Mouse (Mus musculus) bone marrow, adult 2 months (tissue): ENCODE data around the gene Ptpn13. TPM values are rescaled to one million over a fixed set of nuclear protein-coding genes. Genes with fewer than 3 reads are reported as not detected.

Experiments
- H3K27ac ChIP-seq: fragments of 200-500 bp; 2 replicates; pipeline ENCODE4 v1.5.1; 2012; ENCODE audit warnings: low read depth, mild to moderate bottlenecking, control low read depth, inconsistent platforms, low read length; ENCODE audit not compliant: control insufficient read depth, poor library complexity, insufficient read depth
- H3K4me1 ChIP-seq: fragments of 200-500 bp; 2 replicates; pipeline ENCODE4 v1.6.1; 2011; ENCODE audit warnings: low read length; ENCODE audit not compliant: control insufficient read depth, insufficient read depth
- H3K4me3 ChIP-seq: fragments of 200-500 bp; replicated peaks from 2 replicates; pipeline ENCODE3; 2011; ENCODE audit warnings: mild to moderate bottlenecking, low read depth, low read length, control low read depth; ENCODE audit not compliant: control insufficient read depth
- CTCF ChIP-seq: fragments of 200-500 bp; IDR thresholded peaks from 2 replicates; pipeline ENCODE4 v1.5.1; 2011; ENCODE audit warnings: low read length, control low read depth; ENCODE audit not compliant: control insufficient read depth, insufficient read depth
- POLR2A ChIP-seq: fragments of 200-500 bp; IDR thresholded peaks from 2 replicates; pipeline ENCODE4 v1.6.1; 2011; ENCODE audit warnings: low read depth, mild to moderate bottlenecking, control low read depth, low read length, borderline replicate concordance; ENCODE audit not compliant: control insufficient read depth
- WGBS: fragments of 180-500 bp; shearing (Covaris S2); methylation state at CpG from one replicate; pipeline ENCODE4 v1.1.7; 2018; 5-methylcytosine and 5-hydroxymethylcytosine counted together
- polyA plus RNA-seq: library from polyadenylated mRNA; stranded (reverse); fragments of >200 nt; gene quantifications from 2 replicates; pipeline ENCODE4 v1.2.4, GENCODE M21; 2011; ENCODE audit warnings: low replicate concordance; ENCODE audit not compliant: missing spikeins, insufficient read depth, insufficient read length

Gene Ptpn13
- polyA plus RNA-seq, 1 experiment, result 2.4 TPM

DNA sequence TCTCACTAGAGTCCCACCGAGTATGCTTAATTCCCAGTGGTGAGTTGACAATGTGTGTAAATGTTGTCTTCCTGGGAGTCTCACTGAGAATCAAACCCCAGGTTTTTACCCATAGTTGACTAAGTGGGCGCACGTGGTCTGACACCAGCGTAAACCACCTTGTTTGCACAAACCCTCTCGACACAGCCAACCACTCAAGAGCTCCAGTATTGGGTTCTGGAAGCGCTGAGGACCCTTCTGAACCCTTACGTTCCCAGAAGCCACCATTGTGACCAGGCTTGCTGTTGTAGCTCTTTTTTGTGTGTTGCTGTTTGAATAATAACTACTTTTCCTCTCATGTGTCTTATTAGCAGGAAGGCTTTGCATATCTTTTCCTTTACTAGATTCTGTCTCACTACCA, 20.4 kb downstream of the Ptpn13 start:
- no peak overlapping the region for H3K27ac ChIP-seq
- no peak overlapping the region for H3K4me3 ChIP-seq
- no peaks in the 10 kb centered on the region for H3K4me1 ChIP-seq
- no peak for TF ChIP-seq CTCF
- 83% methylated on average over 7 of the region's 7 CpGs for WGBS

GRCm38 (mm10) chr5:103447806-103448416, 22.9 kb downstream of the Ptpn13 start:
- no peak overlapping the region for H3K4me3 ChIP-seq
- TF ChIP-seq POLR2A (no peak), CTCF (no peak)
- no peaks in the 10 kb centered on the region for H3K4me1 ChIP-seq
- 91% methylated on average over 17 of the region's 17 CpGs for whole genome bisulfite sequencing
- H3K27ac ChIP-seq, result no peak overlapping the region

DNA sequence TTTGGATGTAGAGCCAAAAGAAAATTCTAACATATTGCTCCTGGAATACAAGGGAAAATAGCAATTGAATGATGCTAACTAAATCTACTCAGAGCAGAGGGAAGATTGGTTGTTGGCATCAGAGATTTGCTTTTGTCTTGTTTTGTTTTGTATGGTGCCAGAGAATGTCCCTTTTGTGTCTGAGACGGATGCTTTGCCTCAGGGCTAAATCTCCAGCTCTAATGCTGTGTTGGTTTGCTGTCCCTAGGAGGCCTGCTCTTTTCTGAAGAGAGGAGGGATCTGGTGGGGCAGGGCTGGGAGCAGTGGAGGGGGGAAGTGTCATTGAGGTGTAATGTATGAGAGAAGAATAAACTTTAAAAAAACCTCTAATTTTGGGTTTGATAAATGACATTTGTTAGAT, 23.5 kb downstream of the Ptpn13 start:
- Histone ChIP-seq H3K27ac (no peak overlapping the region), H3K4me1 (no peaks in the 10 kb centered on the region), H3K4me3 (no peak overlapping the region)
- 86% methylated on average over 1 of the region's 1 CpGs for WGBS
- TF ChIP-seq POLR2A (no peak), CTCF (no peak)

GRCm38 (mm10) chr5:103450663-103451062, 25.7 kb downstream of the Ptpn13 start:
- TF ChIP-seq CTCF (no peak), POLR2A (no peak)
- WGBS, result 51% methylated on average over 1 of the region's 1 CpGs
- H3K4me1 ChIP-seq, result no peaks in the 10 kb centered on the region
- H3K4me3 ChIP-seq, result no peak overlapping the region
- no peak overlapping the region for H3K27ac ChIP-seq

- no peak overlapping the region for H3K27ac ChIP-seq
- no peaks in the 10 kb centered on the region for H3K4me1 ChIP-seq
- TF ChIP-seq POLR2A (no peak), CTCF (no peak)
- 80% methylated on average over 14 of the region's 14 CpGs for WGBS
- H3K4me3 ChIP-seq, result no peak overlapping the region
Measured at GRCm38 (mm10) chr5:103453361-103454140, 28.6 kb downstream of the Ptpn13 start.

GRCm38 (mm10) chr5:103456794-103457193, 31.8 kb downstream of the Ptpn13 start:
- TF ChIP-seq POLR2A (no peak), CTCF (no peak)
- Histone ChIP-seq H3K4me3 (no peak overlapping the region), H3K27ac (no peak overlapping the region), H3K4me1 (no peaks in the 10 kb centered on the region)
- 76% methylated on average over 1 of the region's 1 CpGs for WGBS

- Histone ChIP-seq H3K4me1 (no peaks in the 10 kb centered on the region), H3K27ac (no peak overlapping the region), H3K4me3 (no peak overlapping the region)
- WGBS, result 78% methylated on average over 8 of the region's 8 CpGs
- TF ChIP-seq POLR2A (no peak), CTCF (no peak)
Measured at GRCm38 (mm10) chr5:103458411-103458810, 33.4 kb downstream of the Ptpn13 start.

DNA sequence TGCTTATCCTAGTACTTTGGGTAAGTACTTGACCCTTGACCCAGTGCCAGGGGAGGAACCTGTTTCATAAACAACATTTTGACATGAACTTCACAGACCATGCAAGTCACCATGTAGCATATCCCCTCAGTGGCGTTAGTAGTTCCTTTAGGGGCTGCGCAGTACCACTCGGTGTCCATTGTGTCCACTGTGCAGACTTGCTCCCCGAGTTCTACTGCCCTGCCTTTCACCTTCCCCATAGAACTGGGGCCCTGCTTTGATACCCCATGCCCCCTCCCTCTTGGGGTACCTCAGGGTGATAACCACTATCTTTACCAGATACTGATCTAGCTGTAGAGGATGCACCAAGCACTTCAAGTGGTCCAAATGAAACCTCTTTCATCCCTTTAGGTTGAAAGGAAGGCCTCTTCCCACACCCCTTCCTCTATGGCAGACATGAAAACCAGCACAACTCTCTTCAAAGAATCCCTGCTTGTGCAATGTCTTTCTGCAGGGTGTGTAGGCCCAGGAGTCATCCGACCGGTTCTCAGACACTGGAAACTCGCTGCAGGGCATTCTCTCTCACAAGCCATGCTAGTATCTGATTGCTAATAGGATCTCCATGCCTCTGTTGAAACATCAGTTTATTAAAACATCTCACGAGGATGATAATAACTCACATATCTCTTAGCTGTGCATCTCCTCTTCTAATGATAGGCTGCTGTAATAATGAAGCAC, 34.1 kb downstream of the Ptpn13 start:
- TF ChIP-seq CTCF, result no peak
- TF ChIP-seq POLR2A, result no peak
- no peak overlapping the region for H3K27ac ChIP-seq
- no peak overlapping the region for H3K4me3 ChIP-seq
- no peaks in the 10 kb centered on the region for H3K4me1 ChIP-seq
- WGBS, result 78% methylated on average over 8 of the region's 8 CpGs
